Mouse (Mus musculus): ENCODE results near the gene Abcc12.

DNA sequence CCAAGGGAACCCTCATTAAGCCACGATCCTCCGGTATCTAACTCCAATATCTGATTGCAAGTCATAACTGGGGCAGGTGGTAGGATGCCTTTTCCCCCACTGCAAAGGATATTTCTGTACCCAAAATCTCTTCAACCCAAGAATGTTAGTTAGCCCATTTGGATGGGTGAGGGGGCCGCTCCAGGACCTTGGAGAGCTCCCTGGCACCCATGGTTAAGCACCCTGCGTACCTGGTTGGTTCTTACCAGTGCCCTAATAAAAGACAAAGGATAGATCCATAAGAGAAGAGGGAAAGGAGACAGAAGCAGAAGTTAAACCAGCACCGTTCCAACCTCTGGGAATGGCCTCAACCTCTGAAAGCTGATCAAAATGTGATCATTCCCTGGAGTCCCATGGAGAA is 67.6 kb downstream of the Abcc12 start:
- TF ChIP-seq CTCF (IDR thresholded peaks at IDR 0.05; ENCODE audit: borderline replicate concordance, insufficient read depth, low read length): no peak
- TF ChIP-seq POLR2A (IDR thresholded peaks at IDR 0.05; ENCODE audit: low read depth, low read length): no peak
